23 mouse cellular contexts compared by ENCODE assay signal in the genomic region with DNA sequence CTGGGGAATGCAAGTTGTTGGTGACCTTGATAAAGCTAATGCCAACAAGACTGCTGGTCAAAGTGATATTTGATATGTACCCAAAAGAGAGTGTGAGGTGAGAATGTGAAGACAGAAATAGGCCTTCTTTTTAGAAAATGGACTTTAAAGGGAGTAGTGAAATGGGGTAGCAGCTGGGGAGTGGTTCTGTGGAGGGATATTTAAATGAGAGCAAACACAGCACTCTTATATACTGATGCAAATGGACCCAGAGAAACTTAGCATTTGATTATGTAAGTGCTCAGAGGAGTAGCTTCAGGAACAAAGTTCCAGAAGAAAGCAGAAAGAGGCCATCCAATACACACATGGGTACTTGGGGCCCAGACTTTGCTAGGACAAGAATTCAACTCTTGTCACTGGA.
"Had no signal": no experiment of that assay in that cellular context is flagged by ENCODE, and none has a peak within 500 bp of the region (broad histone marks: within the 10 kb centered on the region; RNA-seq: fewer than 3 reads in every experiment).

No protein-coding gene starts in this region.

- H3K4me1 ChIP-seq: liver, embryonic 15.5 days; lung, embryonic 15.5 days; megakaryocyte, embryonic 14.5 days; midbrain, embryonic 12.5 days; neural tube, embryonic 13.5 days; neural tube, embryonic 15.5 days had no signal

- ATAC-seq: liver, postnatal 0 days; lung, postnatal 0 days; midbrain, embryonic 16.5 days had no signal

- H3K4me3 ChIP-seq: liver, embryonic 15.5 days; lung, embryonic 15.5 days; megakaryocyte, embryonic 14.5 days; midbrain, embryonic 12.5 days; myocyte; neural tube, embryonic 13.5 days; neural tube, embryonic 15.5 days had no signal

- H3K27me3 ChIP-seq: liver, embryonic 15.5 days; lung, embryonic 15.5 days; megakaryocyte, embryonic 14.5 days; midbrain, embryonic 12.5 days; neural tube, embryonic 13.5 days; neural tube, embryonic 15.5 days had no signal

- H3K27ac ChIP-seq: liver, embryonic 15.5 days; lung, embryonic 15.5 days; macrophage; midbrain, embryonic 12.5 days; neural tube, embryonic 13.5 days; neural tube, embryonic 15.5 days had no signal

- DNase-seq: liver, postnatal 0 days; lung, adult 2 months; lung, postnatal 14 days; lung, postnatal 36 days; midbrain, embryonic 14.5 days; retina, postnatal 1 day; right cerebral cortex, adult 18-20 months; right cerebral cortex, postnatal 25 days; right cerebral cortex, postnatal 4 days; spleen, adult 18-20 months; thymus, adult 18-20 months; thymus, postnatal 14 days; thymus, postnatal 36 days had no signal

- H3K36me3 ChIP-seq: liver, embryonic 15.5 days; lung, embryonic 15.5 days; midbrain, embryonic 12.5 days; neural tube, embryonic 13.5 days; neural tube, embryonic 15.5 days had no signal
